Comparison of ENCODE assay signal across 9 mouse cellular contexts in genomic region chr11:78328512-78329056, GRCm38 (mm10). TPM values are rescaled to one million over a fixed set of nuclear protein-coding genes. Genes with fewer than 3 reads are reported as not detected.
DNase-seq lines count a peak whose midpoint lies in the region; ATAC-seq and TF ChIP-seq lines count a peak whose summit lies in the region.
"Had no signal": no experiment of that assay in that cellular context is flagged by ENCODE, and none has a peak within 500 bp of the region (broad histone marks: within the 10 kb centered on the region; RNA-seq: fewer than 3 reads in every experiment).

No protein-coding gene starts in this region.

- H3K4me3 ChIP-seq in heart, embryonic 13.5 days = peak overlapping the region; percentile 95
- H3K4me3 ChIP-seq in ES-Bruce4 (ENCODE audit: low read depth, low read length) = peak overlapping the region; percentile 86
- H3K4me3 ChIP-seq in forebrain, embryonic 14.5 days (ENCODE audit: low read depth, low read length) = peak overlapping the region; percentile 88
- peak overlapping the region; percentile 79 for H3K4me3 ChIP-seq in liver, embryonic 16.5 days (ENCODE audit: low read depth, low read length)

- H3K4me1 ChIP-seq in heart, embryonic 13.5 days = peaks cover 17% of the 10 kb centered on the region
- H3K4me1 ChIP-seq in ES-Bruce4 (ENCODE audit: control insufficient read depth, insufficient read depth, low read length) = no peaks in the 10 kb centered on the region
- peaks cover 5% of the 10 kb centered on the region for H3K4me1 ChIP-seq in forebrain, embryonic 14.5 days (ENCODE audit: control insufficient read depth, insufficient read depth, low read length)
- peaks cover 8% of the 10 kb centered on the region for H3K4me1 ChIP-seq in liver, embryonic 16.5 days (ENCODE audit: control insufficient read depth, low read depth, low read length)

- under 1% methylated on average over 41 of the region's 41 CpGs for WGBS in heart, embryonic 13.5 days
- WGBS in forebrain, embryonic 14.5 days = 1% methylated on average over 38 of the region's 41 CpGs
- WGBS in liver, embryonic 16.5 days (ENCODE audit: insufficient replicate concordance) = 1% methylated on average over 41 of the region's 41 CpGs

- no peak for DNase-seq in heart, postnatal 25 days (ENCODE audit: low spot score)
- no peak for DNase-seq in forebrain, embryonic 14.5 days (ENCODE audit: low spot score)
- no peak for DNase-seq in adrenal gland, postnatal 10 days
- DNase-seq in cerebellum, postnatal 10 days = no peak
- DNase-seq in adipocyte (ENCODE audit: low spot score) = no peak

- H3K36me3 ChIP-seq in heart, embryonic 13.5 days = peaks cover 14% of the 10 kb centered on the region
- H3K36me3 ChIP-seq in ES-Bruce4 (ENCODE audit: control insufficient read depth, insufficient read depth, low read length, poor library complexity, severe bottlenecking) = 0 out of 2 replicates have a peak, but pooled peaks cover 5% of the 10 kb centered on the region
- H3K36me3 ChIP-seq in forebrain, embryonic 14.5 days (ENCODE audit: control insufficient read depth, insufficient read depth, low read length) = peaks cover 18% of the 10 kb centered on the region
- H3K36me3 ChIP-seq in liver, embryonic 16.5 days (ENCODE audit: control insufficient read depth, insufficient read depth) = no peaks in the 10 kb centered on the region

- peak overlapping the region; percentile 96 for H3K4me2 ChIP-seq in heart, embryonic 13.5 days
- peak overlapping the region; percentile 87 for H3K4me2 ChIP-seq in forebrain, embryonic 14.5 days (ENCODE audit: low read length)
- peak overlapping the region; percentile 91 for H3K4me2 ChIP-seq in liver, embryonic 16.5 days (ENCODE audit: low read depth, low read length)

- ATAC-seq in heart, embryonic 13.5 days (ENCODE audit: extremely low read depth, insufficient number of reproducible peaks, low FRiP score, low TSS enrichment) = peak; percentile 12; the same call in 1 of the 2 replicates
- ATAC-seq in forebrain, embryonic 14.5 days = peak; percentile 78
- peak; percentile 55 for ATAC-seq in liver, embryonic 16.5 days (ENCODE audit: low read depth)

- peak overlapping the region; percentile 92 for H3K9ac ChIP-seq in heart, embryonic 13.5 days
- peak overlapping the region; percentile 84 for H3K9ac ChIP-seq in ES-Bruce4 (ENCODE audit: low read depth, poor library complexity, severe bottlenecking)
- peak overlapping the region; percentile 87 for H3K9ac ChIP-seq in forebrain, embryonic 14.5 days (ENCODE audit: low read length)
- peak overlapping the region; percentile 81 for H3K9ac ChIP-seq in liver, embryonic 16.5 days (ENCODE audit: low read depth, low read length)

- peak; percentile 39 for TF ChIP-seq POLR2A in ES-Bruce4 (IDR thresholded peaks at IDR 0.05; ENCODE audit: insufficient read depth, low read length)

- H3K27ac ChIP-seq in heart, embryonic 13.5 days (replicated peaks) = 0 out of 2 replicates have a peak overlapping the region, but pooled peaks have one; percentile 20
- H3K27ac ChIP-seq in ES-Bruce4 (ENCODE audit: insufficient read depth, low read length) = no peak overlapping the region
- peak overlapping the region; percentile 23; the same call in 1 of the 2 replicates for H3K27ac ChIP-seq in forebrain, embryonic 14.5 days (ENCODE audit: low read depth, low read length)
- no peak overlapping the region for H3K27ac ChIP-seq in liver, embryonic 16.5 days (ENCODE audit: low read length)

- intact Hi-C loops in heart, postnatal 25 days (cut with DNase I) = no loop called here

- no peak for TF ChIP-seq EP300 in ES-Bruce4 (IDR thresholded peaks at IDR 0.05; ENCODE audit: insufficient read depth, low read depth, low read length)

- TF ChIP-seq CTCF in ES-Bruce4 (IDR thresholded peaks at IDR 0.05; ENCODE audit: low read depth, low read length) = no peak

- no peaks in the 10 kb centered on the region for H3K27me3 ChIP-seq in heart, embryonic 13.5 days (replicated peaks)
- no peaks in the 10 kb centered on the region for H3K27me3 ChIP-seq in ES-Bruce4 (ENCODE audit: control insufficient read depth, insufficient read depth, low read length, poor library complexity, severe bottlenecking)
- no peaks in the 10 kb centered on the region for H3K27me3 ChIP-seq in forebrain, embryonic 14.5 days (replicated peaks; ENCODE audit: control insufficient read depth, insufficient read depth, low read length)
- H3K27me3 ChIP-seq in liver, embryonic 16.5 days (ENCODE audit: control insufficient read depth, insufficient read depth, low read depth, low read length) = no peaks in the 10 kb centered on the region

- no peaks in the 10 kb centered on the region for H3K9me3 ChIP-seq in heart, embryonic 13.5 days
- no peaks in the 10 kb centered on the region for H3K9me3 ChIP-seq in ES-Bruce4 (replicated peaks; ENCODE audit: control insufficient read depth, insufficient read depth, low read length, poor library complexity, severe bottlenecking)
- no peaks in the 10 kb centered on the region for H3K9me3 ChIP-seq in forebrain, embryonic 14.5 days (replicated peaks; ENCODE audit: control insufficient read depth, low read length)
- no peaks in the 10 kb centered on the region for H3K9me3 ChIP-seq in liver, embryonic 16.5 days (replicated peaks; ENCODE audit: control insufficient read depth, low read length)

RNA-seq across cellular contexts. Expression of gene Pigs, which starts 0.4 kb away (rescaled TPM):
- polyA plus RNA-seq in heart, embryonic 13.5 days (2015; fragmentation: Nextera tagmentation; extraction: Ambion mirVana) = 65.9 and 66.6 TPM in 2 replicates
- total RNA-seq in heart, postnatal 25 days (2021) = 10 to 100 TPM; 23.0 to 23.6 TPM
- 24.2 and 29.5 TPM in 2 replicates for polyA plus RNA-seq in ES-Bruce4 (2011; ENCODE audit: insufficient read depth, insufficient read length, low read depth, missing spikeins)
- 46.8 and 51.0 TPM in 2 replicates for polyA plus RNA-seq in forebrain, embryonic 14.5 days (2014; fragmentation: Nextera tagmentation; extraction: Ambion mirVana)
- 31.2 and 36.0 TPM in 2 replicates for polyA plus RNA-seq in liver, embryonic 16.5 days (2015; fragmentation: Nextera tagmentation; extraction: Ambion mirVana)
- 10 to 100 TPM; 40.1 to 40.3 TPM for total RNA-seq in adrenal gland, postnatal 10 days (2021)

RNA-seq across cellular contexts. Expression of gene Aldoc, which starts 5.8 kb away (rescaled TPM):
- 22.1 and 22.5 TPM in 2 replicates for polyA plus RNA-seq in heart, embryonic 13.5 days (2015; fragmentation: Nextera tagmentation; extraction: Ambion mirVana)
- under 1 TPM; 0.50 to 0.52 TPM for total RNA-seq in heart, postnatal 25 days (2021)
- polyA plus RNA-seq in ES-Bruce4 (2011; ENCODE audit: insufficient read depth, insufficient read length, low read depth, missing spikeins) = 32.5 and 55.1 TPM in 2 replicates
- polyA plus RNA-seq in forebrain, embryonic 14.5 days (2014; fragmentation: Nextera tagmentation; extraction: Ambion mirVana) = 161 and 167 TPM in 2 replicates
- 15.0 and 19.6 TPM in 2 replicates for polyA plus RNA-seq in liver, embryonic 16.5 days (2015; fragmentation: Nextera tagmentation; extraction: Ambion mirVana)
- total RNA-seq in adrenal gland, postnatal 10 days (2021) = 1 to 10 TPM; 8.3 to 8.6 TPM

RNA-seq across cellular contexts. Expression of gene Unc119, which starts 14.7 kb away (rescaled TPM):
- polyA plus RNA-seq in heart, embryonic 13.5 days (2015; fragmentation: Nextera tagmentation; extraction: Ambion mirVana) = 42.8 and 44.6 TPM in 2 replicates
- 1 to 10 TPM; 4.2 to 4.6 TPM for total RNA-seq in heart, postnatal 25 days (2021)
- 25.7 and 28.7 TPM in 2 replicates for polyA plus RNA-seq in ES-Bruce4 (2011; ENCODE audit: insufficient read depth, insufficient read length, low read depth, missing spikeins)
- polyA plus RNA-seq in forebrain, embryonic 14.5 days (2014; fragmentation: Nextera tagmentation; extraction: Ambion mirVana) = 72.5 and 73.8 TPM in 2 replicates
- polyA plus RNA-seq in liver, embryonic 16.5 days (2015; fragmentation: Nextera tagmentation; extraction: Ambion mirVana) = 22.7 and 24.1 TPM in 2 replicates
- total RNA-seq in adrenal gland, postnatal 10 days (2021) = 10 to 100 TPM; 36.1 to 42.5 TPM

RNA-seq across cellular contexts. Expression of gene Spag5, which starts 27.3 kb away (rescaled TPM):
- 24.5 and 25.5 TPM in 2 replicates for polyA plus RNA-seq in heart, embryonic 13.5 days (2015; fragmentation: Nextera tagmentation; extraction: Ambion mirVana)
- under 1 TPM; 0.62 to 0.67 TPM for total RNA-seq in heart, postnatal 25 days (2021)
- polyA plus RNA-seq in ES-Bruce4 (2011; ENCODE audit: insufficient read depth, insufficient read length, low read depth, missing spikeins) = 66.9 and 68.8 TPM in 2 replicates
- polyA plus RNA-seq in forebrain, embryonic 14.5 days (2014; fragmentation: Nextera tagmentation; extraction: Ambion mirVana) = 21.5 and 25.4 TPM in 2 replicates
- polyA plus RNA-seq in liver, embryonic 16.5 days (2015; fragmentation: Nextera tagmentation; extraction: Ambion mirVana) = 33.0 and 33.7 TPM in 2 replicates
- 10 to 100 TPM; 11.2 to 16.1 TPM for total RNA-seq in adrenal gland, postnatal 10 days (2021)

RNA-seq across cellular contexts. Expression of gene BC030499, which starts 37.9 kb away (rescaled TPM):
- 0.20 and 0.29 TPM in 2 replicates for polyA plus RNA-seq in heart, embryonic 13.5 days (2015; fragmentation: Nextera tagmentation; extraction: Ambion mirVana)
- total RNA-seq in heart, postnatal 25 days (2021) = 1 to 10 TPM in 1 of 2 experiments, under 1 TPM in 1; 0.98 to 1.5 TPM
- 0.75 and 1.1 TPM in 2 replicates for polyA plus RNA-seq in ES-Bruce4 (2011; ENCODE audit: insufficient read depth, insufficient read length, low read depth, missing spikeins)
- polyA plus RNA-seq in forebrain, embryonic 14.5 days (2014; fragmentation: Nextera tagmentation; extraction: Ambion mirVana) = 0.19 and 0.43 TPM in 2 replicates
- 0.06 and 0.13 TPM in 2 replicates for polyA plus RNA-seq in liver, embryonic 16.5 days (2015; fragmentation: Nextera tagmentation; extraction: Ambion mirVana)
- 1 to 10 TPM in 1 of 2 experiments, under 1 TPM in 1; 0.57 to 2.2 TPM for total RNA-seq in adrenal gland, postnatal 10 days (2021)
- total RNA-seq: hematopoietic stem cell, adult 5-6 weeks had no signal

Comparison
In these comparisons a context has a peak if more than half of its experiments do, and no peak if none do; other contexts are left out.
1. ATAC-seq: peak in every context shown above with its lines; median percentile 78 in forebrain, embryonic 14.5 days; 55 in liver, embryonic 16.5 days; 12 in heart, embryonic 13.5 days.
2. H3K27ac ChIP-seq: peak in heart, embryonic 13.5 days (single experiment) and forebrain, embryonic 14.5 days (single experiment); none in ES-Bruce4 (single experiment) and liver, embryonic 16.5 days (single experiment).
3. Peak in every context shown above with its lines, with median percentiles within 50 percentile points of each other: H3K4me2 ChIP-seq, H3K4me3 ChIP-seq and H3K9ac ChIP-seq.